Mouse (Mus musculus) myocyte (in vitro differentiated cells): ENCODE results near the gene Klhl40. TPM values are rescaled to one million over a fixed set of nuclear protein-coding genes. Genes with fewer than 3 reads are reported as not detected.
A peak's percentile ranks its signal among the peaks of the same experiment; 100 is the strongest.

Experiments
- H3K27me3 ChIP-seq: one replicate; pipeline ENCODE4 v1.6.1; 2011; ENCODE audit not compliant: control insufficient read depth, insufficient read depth, insufficient read length
- H3K36me3 ChIP-seq: one replicate; pipeline ENCODE4 v1.6.1; 2011; ENCODE audit not compliant: control insufficient read depth, insufficient read depth
- H3K4me2 ChIP-seq: one replicate; pipeline ENCODE4 v1.6.1; 2011; ENCODE audit warnings: low read depth, control low read depth
- H3K4me3 ChIP-seq: one replicate; pipeline ENCODE4 v1.5.1; 2011; ENCODE audit warnings: mild to moderate bottlenecking, control low read depth, moderate library complexity
- H3K79me2 ChIP-seq: one replicate; pipeline ENCODE4 v1.6.1; 2011; ENCODE audit not compliant: control insufficient read depth, insufficient read depth
- H3ac ChIP-seq: one replicate; pipeline ENCODE4 v1.6.1; 2011; ENCODE audit not compliant: control insufficient read depth, insufficient read length
- CEBPB ChIP-seq: IDR thresholded peaks from 2 replicates; pipeline ENCODE4 v1.6.1; 2011; ENCODE audit warnings: mild to moderate bottlenecking, moderate library complexity; ENCODE audit not compliant: poor library complexity, insufficient read depth, severe bottlenecking
- E2F4 ChIP-seq: IDR thresholded peaks from one replicate; pipeline ENCODE4 v1.6.1; 2011; ENCODE audit warnings: mild to moderate bottlenecking, control low read depth, moderate library complexity; ENCODE audit not compliant: insufficient read depth
- MAX ChIP-seq: IDR thresholded peaks from one replicate; pipeline ENCODE4 v1.6.1; 2011; ENCODE audit warnings: low read depth, mild to moderate bottlenecking, control low read depth
- MYOD1 ChIP-seq, 3 experiments: IDR thresholded peaks; one replicate each; pipeline ENCODE4 v1.6.1; 2011; ENCODE audit warnings: control low read depth in 2 of 3, low read depth in 2 of 3, mild to moderate bottlenecking in 2 of 3, moderate library complexity in 1 of 3; ENCODE audit not compliant: insufficient read length in 2 of 3, control insufficient read depth in 1 of 3
- MYOG ChIP-seq, 3 experiments: IDR thresholded peaks; one replicate each; pipeline ENCODE4 v1.6.1; 2011; ENCODE audit warnings: control low read depth in 2 of 3, low read depth in 2 of 3, mild to moderate bottlenecking in 2 of 3; ENCODE audit not compliant: insufficient read length in 2 of 3, control insufficient read depth in 1 of 3, insufficient read depth in 1 of 3
- POLR2A ChIP-seq: IDR thresholded peaks from one replicate; pipeline ENCODE4 v1.6.1; 2011; ENCODE audit warnings: low read depth, mild to moderate bottlenecking, control low read depth, moderate library complexity; ENCODE audit not compliant: insufficient read length
- POLR2AphosphoS2 ChIP-seq: IDR thresholded peaks from one replicate; pipeline ENCODE4 v1.6.1; 2011; ENCODE audit warnings: low read depth, control low read depth; ENCODE audit not compliant: insufficient read length
- REST ChIP-seq: IDR thresholded peaks from one replicate; pipeline ENCODE4 v1.6.1; 2011; ENCODE audit warnings: mild to moderate bottlenecking, control low read depth, moderate library complexity; ENCODE audit not compliant: insufficient read depth, insufficient read length
- SRF ChIP-seq: IDR thresholded peaks from one replicate; pipeline ENCODE4 v1.6.1; 2011; ENCODE audit warnings: low read depth; ENCODE audit not compliant: control insufficient read depth, insufficient read length
- TCF12 ChIP-seq: IDR thresholded peaks from one replicate; pipeline ENCODE4 v1.6.1; 2011; ENCODE audit warnings: mild to moderate bottlenecking, control low read depth; ENCODE audit not compliant: poor library complexity, insufficient read depth, severe bottlenecking
- TCF3 ChIP-seq: IDR thresholded peaks from one replicate; pipeline ENCODE4 v1.6.1; 2011; ENCODE audit warnings: low read depth, control low read depth; ENCODE audit not compliant: insufficient read length
- USF1 ChIP-seq: IDR thresholded peaks from one replicate; pipeline ENCODE4 v1.6.1; 2011; ENCODE audit warnings: low read depth, mild to moderate bottlenecking, control low read depth, moderate library complexity
- polyA plus RNA-seq: library from polyadenylated mRNA; unstranded; fragments of >200 nt; fragmentation: generic; extraction: Trizol; gene quantifications from one replicate; pipeline ENCODE4 v1.2.1, GENCODE M21; 2012; ENCODE audit warnings: missing spikeins

Klhl40 gene
- polyA plus RNA-seq, 1 experiment = 70.4 TPM

GRCm38 (mm10) chr9:121791757-121792521 is 14.5 kb downstream of the Klhl40 start, which contains the start of gene Hhatl:
Gene Hhatl, minus strand, starts transcription at chr9:121792507.
- H3ac ChIP-seq = no peak within 1 kb of the TSS
- no peak within 1 kb of the TSS for H3K4me3 ChIP-seq
- peaks cover 16% of the 10 kb centered on the region for H3K27me3 ChIP-seq
- H3K79me2 ChIP-seq = no peaks in the 10 kb centered on the region
- H3K36me3 ChIP-seq = no peaks in the 10 kb centered on the region
- H3K4me2 ChIP-seq = peak within 1 kb of the TSS; percentile 6
- TF ChIP-seq POLR2A (no peak), MYOG (IDR thresholded peaks at IDR 0.05; ENCODE audit: control insufficient read depth in 1 of 3, insufficient read depth in 1 of 3, insufficient read length in 2 of 3, low read depth in 2 of 3) (no peak), TCF3 (no peak), USF1 (no peak), E2F4 (no peak), TCF12 (no peak), CEBPB (no peak), MYOD1 (IDR thresholded peaks at IDR 0.05; ENCODE audit: control insufficient read depth in 1 of 3, insufficient read length in 2 of 3, low read depth in 2 of 3) (no peak)

- TF ChIP-seq MYOG (IDR thresholded peaks at IDR 0.05; ENCODE audit: control insufficient read depth in 1 of 3, insufficient read depth in 1 of 3, insufficient read length in 2 of 3, low read depth in 2 of 3) (no peak), REST (no peak), TCF3 (no peak), POLR2AphosphoS2 (no peak), MYOD1 (IDR thresholded peaks at IDR 0.05; ENCODE audit: control insufficient read depth in 1 of 3, insufficient read length in 2 of 3, low read depth in 2 of 3) (no peak), TCF12 (no peak), CEBPB (no peak), USF1 (no peak), MAX (no peak), E2F4 (no peak), POLR2A (no peak)
- Histone ChIP-seq H3K79me2 (no peaks in the 10 kb centered on the region), H3K36me3 (no peaks in the 10 kb centered on the region), H3K4me3 (no peak overlapping the region), H3ac (no peak overlapping the region), H3K27me3 (peaks cover 8% of the 10 kb centered on the region), H3K4me2 (no peak overlapping the region)
These were observed 17.6 kb downstream of the Klhl40 start for GRCm38 (mm10) chr9:121794972-121795539.

- Histone ChIP-seq H3K4me2 (no peak overlapping the region), H3K36me3 (no peaks in the 10 kb centered on the region), H3K79me2 (no peaks in the 10 kb centered on the region), H3ac (no peak overlapping the region), H3K27me3 (peaks cover 8% of the 10 kb centered on the region), H3K4me3 (no peak overlapping the region)
- no peak for TF ChIP-seq MAX
- TF ChIP-seq SRF = no peak
- TF ChIP-seq CEBPB = no peak
These were observed 20.3 kb downstream of the Klhl40 start for GRCm38 (mm10) chr9:121797722-121798121.

GRCm38 (mm10) chr9:121798887-121799520 is 21.6 kb downstream of the Klhl40 start:
- Histone ChIP-seq H3K4me2 (no peak overlapping the region), H3ac (no peak overlapping the region), H3K36me3 (no peaks in the 10 kb centered on the region), H3K79me2 (no peaks in the 10 kb centered on the region), H3K27me3 (peaks cover 8% of the 10 kb centered on the region), H3K4me3 (no peak overlapping the region)
- TF ChIP-seq SRF (no peak), REST (no peak)

- H3K4me3 ChIP-seq = no peak overlapping the region
- no peaks in the 10 kb centered on the region for H3K36me3 ChIP-seq
- H3K27me3 ChIP-seq = peaks cover 8% of the 10 kb centered on the region
- no peaks in the 10 kb centered on the region for H3K79me2 ChIP-seq
- no peak overlapping the region for H3ac ChIP-seq
- TF ChIP-seq REST (no peak), TCF12 (no peak), MYOD1 (IDR thresholded peaks at IDR 0.05; ENCODE audit: control insufficient read depth in 1 of 3, insufficient read length in 2 of 3, low read depth in 2 of 3) (no peak), MAX (no peak), USF1 (no peak), POLR2AphosphoS2 (no peak), E2F4 (no peak), TCF3 (no peak), SRF (no peak), CEBPB (no peak), POLR2A (no peak)
- no peak overlapping the region for H3K4me2 ChIP-seq
These were observed 25.3 kb downstream of the Klhl40 start for GRCm38 (mm10) chr9:121802747-121803146.
